Mouse (Mus musculus): ENCODE measurements around the gene Ednra. TPM values are rescaled to one million over a fixed set of nuclear protein-coding genes. Genes with fewer than 3 reads are reported as not detected.

The Ednra gene
- total RNA-seq, 2 experiments from 2014 or later: 2.8 to 3.2 TPM

- intact Hi-C loops (cut with DNase I): no loop called here
- no peak for DNase-seq (ENCODE audit: low spot score in 2 of 2)
Measured at GRCm38 (mm10) chr8:77667916-77668315, 56.3 kb downstream of the Ednra start.

- DNase-seq (ENCODE audit: low spot score in 2 of 2): no peak
- intact Hi-C loops (cut with DNase I): no loop called here
Measured at GRCm38 (mm10) chr8:77664901-77665300, 59.4 kb downstream of the Ednra start.

- intact Hi-C loops (cut with DNase I): no loop called here
- DNase-seq (ENCODE audit: low spot score in 2 of 2): no peak
Measured at GRCm38 (mm10) chr8:77659534-77660080, 64.7 kb downstream of the Ednra start.

GRCm38 (mm10) chr8:77658356-77658755 is 65.9 kb downstream of the Ednra start:
- no peak for DNase-seq (ENCODE audit: low spot score in 2 of 2)
- intact Hi-C loops (cut with DNase I): no loop called here

- DNase-seq (ENCODE audit: low spot score in 2 of 2): no peak
- intact Hi-C loops (cut with DNase I): no loop called here
Measured at GRCm38 (mm10) chr8:77650646-77651190, 73.5 kb downstream of the Ednra start.

- DNase-seq (ENCODE audit: low spot score in 2 of 2): no peak
- intact Hi-C loops (cut with DNase I): no loop called here
Measured at GRCm38 (mm10) chr8:77640093-77640839, 84.0 kb downstream of the Ednra start.

- intact Hi-C loops (cut with DNase I): no loop called here
- no peak for DNase-seq (ENCODE audit: low spot score in 2 of 2)
Measured at GRCm38 (mm10) chr8:77637593-77637992, 86.7 kb downstream of the Ednra start.

GRCm38 (mm10) chr8:77634035-77634434 is 90.2 kb downstream of the Ednra start:
- no peak for DNase-seq (ENCODE audit: low spot score in 2 of 2)
- intact Hi-C loops (cut with DNase I): no loop called here

- no peak for DNase-seq (ENCODE audit: low spot score in 2 of 2)
- intact Hi-C loops (cut with DNase I): no loop called here
Measured at GRCm38 (mm10) chr8:77633211-77633610, 91.1 kb downstream of the Ednra start.

GRCm38 (mm10) chr8:77630691-77631090 is 93.6 kb downstream of the Ednra start:
- DNase-seq (ENCODE audit: low spot score in 2 of 2): no peak

GRCm38 (mm10) chr8:77629858-77630537 is 94.3 kb downstream of the Ednra start:
- intact Hi-C loops (cut with DNase I): loop anchor here (1.0 kb wide), 1 partner anchor 374 kb away; no protein-coding TSS in a partner anchor
- DNase-seq (ENCODE audit: low spot score in 2 of 2): peak; percentile 60 to 74

More at GRCm38 (mm10) chr8:77630691-77631090, 93.6 kb downstream of the Ednra start:
- intact Hi-C loops (cut with DNase I): loop anchor here (1.0 kb wide), 1 partner anchor 374 kb away; no protein-coding TSS in a partner anchor

GRCm38 (mm10) chr8:77623677-77624209 is 100.5 kb downstream of the Ednra start:
- intact Hi-C loops (cut with DNase I): no loop called here
- no peak for DNase-seq (ENCODE audit: low spot score in 2 of 2)

GRCm38 (mm10) chr8:77617916-77618315 is 106.3 kb downstream of the Ednra start:
- DNase-seq (ENCODE audit: low spot score in 2 of 2): no peak
- intact Hi-C loops (cut with DNase I): no loop called here

Other genes with a start within 250 kb of the Ednra start
- 10 to 100 TPM; 34.5 to 36.9 TPM for gene Arhgap10, start 206.5 kb downstream of the Ednra start, total RNA-seq (2021)
- gene Prmt9, start 175.1 kb downstream of the Ednra start, total RNA-seq (2021): 10 to 100 TPM; 19.1 to 22.3 TPM
- 10 to 100 TPM; 61.3 to 67.2 TPM for gene Tmem184c, start 113.8 kb downstream of the Ednra start, total RNA-seq (2021)